Mouse (Mus musculus) kidney, postnatal 0 days (tissue): ENCODE data around the gene Olfr141. TPM values are rescaled to one million over a fixed set of nuclear protein-coding genes. Genes with fewer than 3 reads are reported as not detected.

ENCODE experiments used
- ATAC-seq: fragments of 200-750 bp; cut with Nextera tagmentation; replicated peaks from 2 replicates; pipeline ENCODE4 v1.8.0; 2017; ENCODE audit warnings: low read depth, moderate number of reproducible peaks, moderate TSS enrichment, moderate library complexity; ENCODE audit not compliant: low FRiP score
- DNase-seq: peaks from one replicate; pipeline ENCODE4 v3.0.0-alpha.2; 2016; ENCODE audit warnings: low spot score
- H3K27ac ChIP-seq: fragments of 300-500 bp; sonication (generic); 2 replicates; pipeline ENCODE4 v1.5.1; 2014; ENCODE audit warnings: mild to moderate bottlenecking
- H3K27me3 ChIP-seq: fragments of 300-500 bp; sonication (generic); 2 replicates; pipeline ENCODE4 v1.6.1; 2014; ENCODE audit warnings: low read length, mixed read lengths; ENCODE audit not compliant: insufficient read depth
- H3K36me3 ChIP-seq: fragments of 300-500 bp; sonication (generic); 2 replicates; pipeline ENCODE4 v1.6.1; 2014; ENCODE audit warnings: low read length, mixed read lengths; ENCODE audit not compliant: insufficient read depth
- H3K4me1 ChIP-seq: fragments of 300-500 bp; sonication (generic); replicated peaks from 2 replicates; pipeline ENCODE4 v1.6.1; 2014; ENCODE audit warnings: antibody characterized with exemption, low read length, mixed read lengths; ENCODE audit not compliant: insufficient read depth
- H3K4me2 ChIP-seq: fragments of 300-500 bp; sonication (generic); 2 replicates; pipeline ENCODE4 v1.6.1; 2014; ENCODE audit warnings: mild to moderate bottlenecking, low read length, moderate library complexity, mixed read lengths
- H3K4me3 ChIP-seq: fragments of 300-500 bp; sonication (generic); replicated peaks from 2 replicates; pipeline ENCODE4 v1.5.1; 2014; ENCODE audit warnings: low read depth, low read length
- H3K9ac ChIP-seq: fragments of 300-500 bp; sonication (generic); 2 replicates; pipeline ENCODE4 v1.6.1; 2014; ENCODE audit warnings: low read depth, low read length
- H3K9me3 ChIP-seq: fragments of 300-500 bp; sonication (generic); replicated peaks from 2 replicates; pipeline ENCODE4 v1.6.1; 2016; ENCODE audit warnings: low read length, inconsistent platforms, mixed read lengths
- CTCF ChIP-seq: IDR thresholded peaks from 2 replicates; pipeline ENCODE4 v1.5.1; 2016; ENCODE audit warnings: antibody characterized with exemption, low read depth, mild to moderate bottlenecking, moderate library complexity
- WGBS: fragments of 180-500 bp; shearing (Covaris S2); extraction: QIAGEN DNeasy Blood & Tissue Kit; methylation state at CpG from one replicate; pipeline ENCODE4 v1.1.7; 2014; 5-methylcytosine and 5-hydroxymethylcytosine counted together
- polyA plus RNA-seq: library from polyadenylated mRNA; unstranded; fragments of >200 nt; fragmentation: Nextera tagmentation; extraction: Ambion mirVana; gene quantifications from 2 replicates; pipeline ENCODE4 v1.2.1, GENCODE M21; 2015

The Olfr141 gene
- polyA plus RNA-seq = not detected in 2 replicates

DNA sequence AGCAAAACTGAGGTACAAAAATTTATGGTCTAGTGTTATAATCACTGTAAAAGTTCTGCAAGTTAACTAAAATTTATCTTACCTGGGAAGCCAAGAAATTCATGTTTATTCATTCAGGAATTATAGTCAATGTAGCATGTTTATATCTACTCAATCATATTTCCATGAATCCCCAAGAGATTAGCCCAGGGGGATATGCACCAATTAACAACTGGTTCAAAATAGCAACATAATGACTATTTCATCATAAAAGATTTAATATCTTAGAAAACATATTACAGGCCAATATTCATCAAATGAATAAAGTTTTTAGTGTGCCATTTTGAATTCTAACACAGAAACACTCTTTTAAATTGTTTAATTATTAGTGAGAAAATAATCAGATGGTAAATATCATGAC, at the start of gene Olfr141:
Gene Olfr141 (minus strand): TSS at position 101 of the 400 bp plus-strand sequence.
- no peak for TF ChIP-seq CTCF
- Histone ChIP-seq H3K27ac (no peak within 1 kb of the TSS), H3K27me3 (no peaks in the 10 kb centered on the region), H3K9me3 (no peaks in the 10 kb centered on the region), H3K4me1 (no peaks in the 10 kb centered on the region), H3K4me3 (no peak within 1 kb of the TSS), H3K9ac (no peak within 1 kb of the TSS), H3K36me3 (no peaks in the 10 kb centered on the region), H3K4me2 (no peak within 1 kb of the TSS)
- no peak for DNase-seq
- ATAC-seq = no peak

DNA sequence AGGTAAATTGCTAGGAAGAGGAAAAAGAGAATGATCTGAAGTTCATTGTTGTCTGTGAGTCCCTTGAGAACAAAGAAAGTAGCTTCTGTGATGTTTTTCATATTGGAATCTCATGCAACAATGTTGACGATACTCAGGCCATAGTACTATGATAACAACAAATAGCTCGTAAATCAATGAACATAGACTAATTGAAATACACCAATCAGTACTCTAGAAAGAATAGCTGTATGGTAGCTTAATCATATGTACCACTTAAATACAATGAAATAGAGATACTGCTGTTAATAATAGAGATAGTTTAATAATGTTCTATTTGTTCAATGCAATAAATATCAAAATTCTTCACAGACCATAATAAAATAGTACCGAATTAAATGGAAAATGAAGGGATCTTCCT, 41.8 kb upstream of the Olfr141 start, which contains the start of gene Olfr1095:
Gene Olfr1095 (minus strand): TSS at position 101 of the 400 bp plus-strand sequence.
- Histone ChIP-seq H3K9me3 (no peaks in the 10 kb centered on the region), H3K27ac (no peak within 1 kb of the TSS), H3K9ac (no peak within 1 kb of the TSS), H3K4me2 (no peak within 1 kb of the TSS), H3K27me3 (no peaks in the 10 kb centered on the region), H3K4me3 (no peak within 1 kb of the TSS), H3K4me1 (no peaks in the 10 kb centered on the region), H3K36me3 (no peaks in the 10 kb centered on the region)
- DNase-seq (no peak), ATAC-seq (no peak)
- TF ChIP-seq CTCF = no peak
- WGBS = 87% methylated on average over 3 of the region's 3 CpGs

DNA sequence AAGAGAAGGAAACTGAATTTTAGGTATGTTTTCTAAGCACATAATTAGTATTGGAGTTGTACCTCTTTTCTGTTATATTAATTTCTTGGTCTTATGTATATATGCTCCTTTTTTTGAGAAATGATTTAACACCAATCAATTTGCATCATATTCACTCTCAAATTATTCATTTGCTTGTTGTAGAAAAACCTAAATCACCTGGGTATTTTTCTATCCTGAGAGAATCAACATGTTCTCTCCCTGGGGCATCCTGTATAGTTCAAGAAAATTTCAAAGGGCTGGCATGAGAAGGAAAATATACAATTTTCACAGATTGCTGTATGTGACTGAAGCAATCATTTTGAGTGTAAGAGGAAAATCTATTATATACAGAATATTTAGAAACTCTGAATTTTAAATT, 14.5 kb upstream of the Olfr141 start, which contains the start of gene Olfr1094:
Gene Olfr1094 (plus strand): TSS at position 301 of the 400 bp plus-strand sequence.
- no peak within 1 kb of the TSS for H3K9ac ChIP-seq
- no peak within 1 kb of the TSS for H3K4me3 ChIP-seq
- H3K36me3 ChIP-seq = no peaks in the 10 kb centered on the region
- ATAC-seq (no peak), DNase-seq (no peak)
- no peaks in the 10 kb centered on the region for H3K27me3 ChIP-seq
- H3K4me1 ChIP-seq = no peaks in the 10 kb centered on the region
- H3K27ac ChIP-seq = no peak within 1 kb of the TSS
- no peaks in the 10 kb centered on the region for H3K9me3 ChIP-seq
- H3K4me2 ChIP-seq = no peak within 1 kb of the TSS
- no peak for TF ChIP-seq CTCF

DNA sequence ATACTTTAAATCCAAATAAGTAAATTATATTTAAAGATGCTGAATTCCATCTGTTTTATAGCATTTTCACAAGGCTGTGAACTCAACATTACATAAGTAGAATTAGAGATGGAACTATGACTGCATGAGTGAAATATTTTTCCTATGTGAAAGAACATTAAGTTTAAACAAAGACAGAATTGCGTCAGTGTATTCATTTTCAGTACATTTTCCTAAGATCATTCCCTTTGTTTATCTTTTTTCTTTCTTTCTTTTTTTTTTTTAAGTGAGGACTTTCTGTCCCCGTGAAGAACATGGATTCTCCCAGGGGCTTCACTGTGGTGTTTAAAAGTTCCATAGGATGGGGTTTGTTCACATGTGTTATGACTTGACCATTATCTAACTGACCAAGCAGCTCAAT, 27.6 kb downstream of the Olfr141 start, which contains the start of gene Olfr1093:
Gene Olfr1093 (plus strand): TSS at position 301 of the 400 bp plus-strand sequence.
- Histone ChIP-seq H3K4me3 (no peak within 1 kb of the TSS), H3K9me3 (no peaks in the 10 kb centered on the region), H3K4me1 (no peaks in the 10 kb centered on the region), H3K27me3 (no peaks in the 10 kb centered on the region), H3K27ac (no peak within 1 kb of the TSS), H3K9ac (no peak within 1 kb of the TSS), H3K4me2 (no peak within 1 kb of the TSS), H3K36me3 (no peaks in the 10 kb centered on the region)
- WGBS = 75% methylated on average over 2 of the region's 2 CpGs
- TF ChIP-seq CTCF = no peak
- no peak for DNase-seq
- no peak for ATAC-seq

DNA sequence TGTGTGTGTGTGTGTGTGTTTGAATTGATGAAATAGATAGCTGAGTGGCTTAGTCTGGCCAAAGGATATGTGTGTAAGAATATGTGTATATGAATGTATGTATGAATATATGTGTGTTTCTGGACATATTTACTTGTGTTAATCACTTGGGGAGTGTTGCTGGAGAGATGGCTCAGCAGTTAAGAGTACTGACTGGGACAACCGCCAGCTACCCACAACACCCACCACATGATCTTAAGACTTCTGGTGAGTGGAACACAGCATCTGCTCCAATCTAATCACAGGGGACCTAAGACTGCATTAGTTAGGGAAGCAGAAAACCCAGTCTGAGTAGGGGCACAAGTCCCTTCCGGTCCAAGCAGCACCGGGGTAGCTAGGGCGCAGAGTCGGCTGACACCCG, 48.8 kb downstream of the Olfr141 start:
- DNase-seq (no peak), ATAC-seq (no peak)
- Histone ChIP-seq H3K9me3 (no peaks in the 10 kb centered on the region), H3K27me3 (no peaks in the 10 kb centered on the region), H3K9ac (no peak overlapping the region), H3K4me3 (no peak overlapping the region), H3K36me3 (no peaks in the 10 kb centered on the region), H3K4me1 (no peaks in the 10 kb centered on the region), H3K27ac (no peak overlapping the region), H3K4me2 (no peak overlapping the region)
- 98% methylated on average over 6 of the region's 6 CpGs for WGBS
- no peak for TF ChIP-seq CTCF

DNA sequence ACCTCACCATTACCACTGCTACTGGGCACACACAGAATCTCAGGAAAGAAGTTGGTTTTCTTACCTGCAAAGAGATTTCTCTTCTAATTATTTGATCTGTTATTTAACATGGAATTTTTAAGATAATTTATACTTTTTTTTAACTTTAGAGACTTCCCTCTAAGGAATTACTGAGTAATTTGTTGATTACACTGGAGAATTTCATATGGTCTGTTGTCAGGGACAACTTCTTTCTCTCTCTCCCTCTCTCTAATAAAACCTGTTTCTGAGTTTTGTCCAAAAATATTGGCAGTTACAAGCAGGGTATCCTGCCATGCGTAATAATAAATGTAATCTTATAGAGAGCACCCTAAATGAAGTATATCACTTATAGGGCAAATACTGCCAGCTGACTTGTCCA, 50.9 kb downstream of the Olfr141 start, which contains the start of gene Olfr1090:
Gene Olfr1090 (minus strand): TSS at position 101 of the 400 bp plus-strand sequence.
- Histone ChIP-seq H3K27me3 (no peaks in the 10 kb centered on the region), H3K9me3 (no peaks in the 10 kb centered on the region), H3K4me2 (no peak within 1 kb of the TSS), H3K4me3 (no peak within 1 kb of the TSS), H3K9ac (no peak within 1 kb of the TSS), H3K27ac (no peak within 1 kb of the TSS), H3K36me3 (no peaks in the 10 kb centered on the region), H3K4me1 (no peaks in the 10 kb centered on the region)
- WGBS = 83% methylated on average over 1 of the region's 1 CpGs
- DNase-seq (no peak), ATAC-seq (no peak)
- TF ChIP-seq CTCF = no peak

Other genes starting within 250 kb of the Olfr141 start
- not detected in 2 replicates for gene Olfr1082, start 211.1 kb downstream of the Olfr141 start, polyA plus RNA-seq
- gene Olfr1084, start 170.3 kb downstream of the Olfr141 start, polyA plus RNA-seq = not detected in 2 replicates
- gene Olfr1085, start 148.0 kb downstream of the Olfr141 start, polyA plus RNA-seq = not detected in 2 replicates
- gene Olfr1086, start 129.9 kb downstream of the Olfr141 start, polyA plus RNA-seq = not detected in 2 replicates
- not detected in 2 replicates for gene Olfr1087, start 111.6 kb downstream of the Olfr141 start, polyA plus RNA-seq
- not detected in 2 replicates for gene Olfr1089, start 76.3 kb downstream of the Olfr141 start, polyA plus RNA-seq
- not detected in 2 replicates for gene Olfr1090, start 51.0 kb downstream of the Olfr141 start, polyA plus RNA-seq
- not detected in 2 replicates for gene Olfr1093, start 27.5 kb downstream of the Olfr141 start, polyA plus RNA-seq
- gene Olfr1094, start 14.6 kb upstream of the Olfr141 start, polyA plus RNA-seq = not detected in 2 replicates
- gene Olfr1095, start 41.7 kb upstream of the Olfr141 start, polyA plus RNA-seq = not detected in 2 replicates
- not detected in 2 replicates for gene Gm13723, start 64.8 kb upstream of the Olfr141 start, polyA plus RNA-seq
- gene Olfr1097, start 82.2 kb upstream of the Olfr141 start, polyA plus RNA-seq = not detected in 2 replicates
- not detected in 2 replicates for gene Olfr1098, start 114.5 kb upstream of the Olfr141 start, polyA plus RNA-seq
- gene Olfr1099, start 150.7 kb upstream of the Olfr141 start, polyA plus RNA-seq = not detected in 2 replicates
- gene Olfr1100, start 169.9 kb upstream of the Olfr141 start, polyA plus RNA-seq = not detected in 2 replicates
- not detected in 2 replicates for gene Olfr1101, start 181.2 kb upstream of the Olfr141 start, polyA plus RNA-seq
- not detected in 2 replicates for gene Olfr1102, start 188.4 kb upstream of the Olfr141 start, polyA plus RNA-seq
- not detected in 2 replicates for gene Olfr1104, start 217.1 kb upstream of the Olfr141 start, polyA plus RNA-seq
- gene Olfr1105, start 226.5 kb upstream of the Olfr141 start, polyA plus RNA-seq = not detected in 2 replicates
- gene Olfr1106, start 242.3 kb upstream of the Olfr141 start, polyA plus RNA-seq = not detected in 2 replicates